Mouse (Mus musculus) lung, postnatal 0 days (tissue): Measurements from ENCODE around the gene Cx3cl1.

ENCODE experiments used
- CTCF ChIP-seq: IDR thresholded peaks from 2 replicates; pipeline ENCODE4 v1.5.1; 2016; ENCODE audit warnings: antibody characterized with exemption, mild to moderate bottlenecking
- EP300 ChIP-seq: IDR thresholded peaks from 2 replicates; pipeline ENCODE4 v1.6.1; 2016; ENCODE audit warnings: antibody characterized with exemption, mild to moderate bottlenecking, control low read depth

DNA sequence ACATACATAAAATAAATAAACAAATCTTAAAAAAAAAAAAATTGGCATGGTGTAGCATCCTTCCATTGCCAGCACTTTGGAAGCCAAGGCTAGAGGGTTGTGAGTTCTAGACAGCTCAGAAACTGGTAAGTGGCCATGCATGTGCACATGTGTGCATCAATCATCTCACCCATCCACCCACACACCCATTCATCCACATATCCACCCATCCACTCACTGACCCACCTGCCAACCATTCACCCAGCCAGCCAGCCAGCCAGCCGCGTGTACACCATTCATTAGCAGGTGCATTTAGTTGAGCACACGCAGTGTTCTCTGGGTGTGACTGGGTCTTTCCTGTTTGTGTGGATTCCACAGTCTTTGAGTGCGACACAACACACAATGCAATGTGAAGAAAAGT is 34.0 kb downstream of the Cx3cl1 start:
- TF ChIP-seq CTCF (no peak), EP300 (no peak)
